Mouse (Mus musculus): Measurements from ENCODE around the gene Gm21560.
"Not testable (repeated sequence)": the region's sequence is repeated elsewhere in the genome, so short reads cannot be mapped to it uniquely, and the experiment has no call there.

Gm21560 gene

DNA sequence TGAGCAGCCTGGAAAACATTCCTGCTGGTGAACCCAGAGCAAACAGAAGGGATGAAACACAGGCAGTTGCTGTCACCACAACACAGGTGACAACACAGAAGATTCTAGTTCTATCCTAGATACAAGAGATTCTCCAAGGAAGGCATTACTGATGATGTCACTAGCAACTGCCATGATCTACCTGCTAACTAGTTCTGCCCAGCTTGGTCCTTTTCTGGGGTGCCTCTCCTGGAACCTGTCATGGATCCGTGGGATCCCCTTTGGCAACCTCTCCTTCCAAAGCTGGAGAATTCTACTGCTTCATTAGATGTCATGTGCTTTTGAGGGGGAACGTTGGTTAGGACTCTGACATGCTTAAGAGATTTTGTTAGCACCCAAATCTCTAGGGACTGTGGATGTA is at the start of gene Gm21560:
Gene Gm21560, minus strand, starts transcription at position 101 of the 400 bp plus-strand sequence.
- DNase-seq: not testable (repeated sequence)

GRCm38 (mm10) chr14:6163538-6163937 is 55.6 kb downstream of the Gm21560 start:
- not testable (repeated sequence) for DNase-seq

- DNase-seq: not testable (repeated sequence)
These were observed 58.0 kb downstream of the Gm21560 start for GRCm38 (mm10) chr14:6161085-6161484.

All from lung, postnatal 10 days (tissue).